Mouse (Mus musculus): ENCODE results near the gene Foxa2.

GRCm38 (mm10) chr2:148023340-148023806, 23.4 kb downstream of the Foxa2 start:
- TF ChIP-seq CTCF (conservative IDR thresholded peaks at IDR 0.05; ENCODE audit: low read length), result no peak
- no peak for TF ChIP-seq POU5F1 (IDR thresholded peaks at IDR 0.05; ENCODE audit: borderline replicate concordance, low read length)
- TF ChIP-seq NANOG (IDR thresholded peaks at IDR 0.05; ENCODE audit: borderline replicate concordance, low read length), result no peak

Measured in E14TG2a.4 (cell line).